Mouse (Mus musculus): ENCODE measurements around the gene Olfr539. TPM values are rescaled to one million over a fixed set of nuclear protein-coding genes. Genes with fewer than 3 reads are reported as not detected.
"Not testable (repeated sequence)": the region's sequence is repeated elsewhere in the genome, so short reads cannot be mapped to it uniquely, and the experiment has no call there.

Olfr539 gene
- 0.03 TPM in 1 of 2 replicates, not detected in the other for polyA plus RNA-seq (2015; fragmentation: Nextera tagmentation; extraction: Ambion mirVana)

GRCm38 (mm10) chr7:140659630-140660029 lies at the start of gene Olfr539:
Gene Olfr539, plus strand, starts transcription at chr7:140659930.
- no peaks in the 10 kb centered on the region for H3K27me3 ChIP-seq
- WGBS, result 77% methylated on average over 4 of the region's 4 CpGs
- ATAC-seq (ENCODE audit: insufficient number of reproducible peaks, low FRiP score, low TSS enrichment, low read depth), result no peak
- no peak within 1 kb of the TSS for H3K9ac ChIP-seq
- no peaks in the 10 kb centered on the region for H3K9me3 ChIP-seq
- no peaks in the 10 kb centered on the region for H3K36me3 ChIP-seq
- H3K4me2 ChIP-seq, result no peak within 1 kb of the TSS
- no peak within 1 kb of the TSS for H3K4me3 ChIP-seq
- no peaks in the 10 kb centered on the region for H3K4me1 ChIP-seq
- H3K27ac ChIP-seq, result no peak within 1 kb of the TSS

DNA sequence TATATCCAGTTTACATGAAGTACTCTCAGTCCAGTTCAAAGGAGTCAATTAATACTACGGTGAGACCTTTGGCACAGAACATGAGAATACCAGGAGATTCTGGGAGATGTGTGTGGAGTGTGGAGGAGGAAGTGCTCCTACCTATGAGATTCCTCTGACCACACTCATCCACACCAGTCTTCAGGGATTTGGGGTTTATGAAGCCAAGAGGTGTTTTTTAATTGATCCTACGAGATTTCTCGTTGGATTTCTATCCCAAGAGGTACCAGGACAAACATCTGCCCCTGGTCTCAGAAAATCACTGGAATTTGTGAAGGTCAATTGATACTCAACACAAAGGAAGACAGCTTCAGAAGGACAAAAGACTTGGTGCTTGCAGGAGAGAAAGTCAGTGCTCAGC lies 31.1 kb upstream of the Olfr539 start, which contains the start of gene Olfr61:
TSS of gene Olfr61 (plus strand) at position 301 of the 400 bp plus-strand sequence.
- H3K4me1 ChIP-seq; H3K27ac ChIP-seq; H3K36me3 ChIP-seq; H3K9ac ChIP-seq; H3K4me3 ChIP-seq; H3K27me3 ChIP-seq; H3K4me2 ChIP-seq; H3K9me3 ChIP-seq; ATAC-seq (ENCODE audit: insufficient number of reproducible peaks, low FRiP score, low TSS enrichment, low read depth): not testable (repeated sequence)
- WGBS, result 86% methylated on average over 3 of the region's 3 CpGs

DNA sequence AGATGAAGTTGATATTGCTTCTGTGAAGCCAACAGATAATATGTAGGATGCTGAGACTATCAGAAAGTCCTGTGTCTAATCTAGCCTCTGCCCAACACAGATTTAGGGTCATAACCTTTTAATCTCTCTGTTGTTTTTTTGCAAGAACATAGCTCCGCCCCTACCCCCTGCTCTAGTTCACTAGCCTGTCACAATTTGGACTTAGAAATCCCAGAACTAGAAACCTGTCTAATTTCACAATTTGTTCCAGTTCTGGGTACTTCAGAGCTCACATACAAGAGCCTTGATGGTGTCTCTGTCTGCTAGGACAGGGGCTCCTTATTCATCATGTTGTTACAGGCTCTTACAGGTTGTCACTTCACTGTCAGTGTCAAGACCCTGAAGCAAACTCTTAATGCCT lies 29.2 kb upstream of the Olfr539 start:
- no peak overlapping the region for H3K9ac ChIP-seq
- H3K27me3 ChIP-seq, result no peaks in the 10 kb centered on the region
- H3K36me3 ChIP-seq, result no peaks in the 10 kb centered on the region
- no peak overlapping the region for H3K4me3 ChIP-seq
- 85% methylated on average over 1 of the region's 1 CpGs for WGBS
- H3K4me2 ChIP-seq, result no peak overlapping the region
- no peaks in the 10 kb centered on the region for H3K4me1 ChIP-seq
- no peak for ATAC-seq (ENCODE audit: insufficient number of reproducible peaks, low FRiP score, low TSS enrichment, low read depth)
- H3K9me3 ChIP-seq, result no peaks in the 10 kb centered on the region
- no peak overlapping the region for H3K27ac ChIP-seq

- Histone ChIP-seq H3K4me3 (no peak within 1 kb of the TSS), H3K9ac (no peak within 1 kb of the TSS), H3K4me2 (no peak within 1 kb of the TSS), H3K4me1 (no peaks in the 10 kb centered on the region), H3K27me3 (no peaks in the 10 kb centered on the region), H3K27ac (no peak within 1 kb of the TSS), H3K36me3 (no peaks in the 10 kb centered on the region), H3K9me3 (no peaks in the 10 kb centered on the region)
- ATAC-seq (ENCODE audit: insufficient number of reproducible peaks, low FRiP score, low TSS enrichment, low read depth), result no peak
- WGBS, result 91% methylated on average over 1 of the region's 1 CpGs
Measured at GRCm38 (mm10) chr7:140646152-140646551, 13.6 kb upstream of the Olfr539 start, which contains the start of gene Olfr53. Gene Olfr53, plus strand, starts transcription at chr7:140646452.

DNA sequence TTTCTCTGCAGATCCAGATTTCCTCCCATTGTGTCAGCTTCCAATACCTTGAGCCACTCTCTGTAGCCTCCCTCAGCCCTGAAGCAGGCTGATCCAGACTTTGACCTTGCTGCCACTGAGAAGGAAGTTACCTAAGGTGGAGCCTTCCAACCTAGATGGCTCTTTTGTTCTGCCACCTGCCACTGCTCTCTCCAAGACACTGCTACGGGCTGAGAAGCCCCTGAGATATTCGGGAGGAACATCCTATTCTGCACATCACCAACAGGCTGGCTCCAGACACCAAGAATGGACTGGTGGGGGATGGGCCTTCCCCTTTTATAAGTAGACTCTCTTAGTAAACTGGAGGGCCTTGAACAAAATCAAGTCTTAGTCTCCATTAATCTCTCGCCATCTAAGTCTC lies 11.0 kb downstream of the Olfr539 start:
- H3K9me3 ChIP-seq; H3K27ac ChIP-seq; H3K4me1 ChIP-seq; ATAC-seq (ENCODE audit: insufficient number of reproducible peaks, low FRiP score, low TSS enrichment, low read depth); H3K36me3 ChIP-seq; H3K4me2 ChIP-seq; H3K4me3 ChIP-seq; H3K9ac ChIP-seq; H3K27me3 ChIP-seq: not testable (repeated sequence)
- WGBS, result 88% methylated on average over 3 of the region's 3 CpGs

GRCm38 (mm10) chr7:140675863-140676262 lies 16.1 kb downstream of the Olfr539 start:
- Histone ChIP-seq H3K36me3 (no peaks in the 10 kb centered on the region), H3K4me1 (0 out of 2 replicates have a peak, but pooled peaks cover 3% of the 10 kb centered on the region), H3K9ac (no peak overlapping the region), H3K27me3 (no peaks in the 10 kb centered on the region), H3K4me2 (no peak overlapping the region), H3K27ac (no peak overlapping the region), H3K9me3 (no peaks in the 10 kb centered on the region), H3K4me3 (no peak overlapping the region)
- ATAC-seq (ENCODE audit: insufficient number of reproducible peaks, low FRiP score, low TSS enrichment, low read depth), result no peak
- WGBS, result under 1% methylated on average over 6 of the region's 6 CpGs

DNA sequence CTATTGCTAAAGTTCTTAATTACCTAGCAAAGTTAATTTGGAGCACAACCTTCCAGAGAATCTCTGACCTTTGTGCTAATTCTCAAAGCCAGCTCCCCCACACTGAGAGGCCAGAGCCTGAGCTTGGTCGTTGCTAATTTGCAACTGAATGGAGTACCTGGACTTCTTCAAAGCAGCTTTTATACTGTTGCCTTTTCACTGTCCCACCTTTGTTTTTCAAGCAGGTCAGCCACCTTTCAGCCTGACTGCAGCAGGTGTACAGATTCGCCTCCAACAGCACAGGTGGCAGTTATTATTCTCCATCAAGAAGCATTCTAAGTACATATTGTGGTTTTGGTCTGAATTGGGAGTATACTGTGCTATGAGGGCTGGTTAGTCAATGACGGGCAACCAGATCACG lies 19.9 kb downstream of the Olfr539 start:
- 69% methylated on average over 4 of the region's 4 CpGs for WGBS
- H3K9me3 ChIP-seq; ATAC-seq (ENCODE audit: insufficient number of reproducible peaks, low FRiP score, low TSS enrichment, low read depth); H3K27ac ChIP-seq; H3K4me2 ChIP-seq; H3K9ac ChIP-seq; H3K36me3 ChIP-seq; H3K4me1 ChIP-seq; H3K4me3 ChIP-seq; H3K27me3 ChIP-seq: not testable (repeated sequence)

DNA sequence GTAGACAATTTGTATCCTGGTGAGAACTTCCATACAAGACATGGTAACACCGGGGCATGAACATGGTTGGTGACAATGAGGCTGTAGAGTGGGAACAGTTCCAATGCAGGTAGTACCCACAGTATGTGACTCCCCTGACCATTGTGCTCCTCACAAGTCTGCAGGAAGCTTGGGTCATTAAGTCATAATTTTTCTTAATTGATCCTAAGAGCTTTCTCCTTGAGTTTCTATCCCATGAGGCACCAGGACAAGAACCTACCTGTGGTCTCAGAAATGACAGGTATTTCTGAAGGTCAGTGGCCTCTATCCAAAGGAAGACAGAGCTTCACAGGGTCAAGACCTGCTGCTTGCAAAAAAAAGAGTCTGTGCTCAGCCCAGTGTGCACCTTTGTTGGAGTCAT lies 21.9 kb downstream of the Olfr539 start, which contains the start of gene Olfr45:
TSS of gene Olfr45 (plus strand) at position 301 of the 400 bp plus-strand sequence.
- Histone ChIP-seq H3K4me1 (no peaks in the 10 kb centered on the region), H3K9ac (no peak within 1 kb of the TSS), H3K27me3 (no peaks in the 10 kb centered on the region), H3K4me3 (no peak within 1 kb of the TSS), H3K9me3 (no peaks in the 10 kb centered on the region), H3K27ac (no peak within 1 kb of the TSS), H3K36me3 (no peaks in the 10 kb centered on the region), H3K4me2 (no peak within 1 kb of the TSS)
- ATAC-seq (ENCODE audit: insufficient number of reproducible peaks, low FRiP score, low TSS enrichment, low read depth), result no peak
- WGBS, result 79% methylated on average over 1 of the region's 1 CpGs

DNA sequence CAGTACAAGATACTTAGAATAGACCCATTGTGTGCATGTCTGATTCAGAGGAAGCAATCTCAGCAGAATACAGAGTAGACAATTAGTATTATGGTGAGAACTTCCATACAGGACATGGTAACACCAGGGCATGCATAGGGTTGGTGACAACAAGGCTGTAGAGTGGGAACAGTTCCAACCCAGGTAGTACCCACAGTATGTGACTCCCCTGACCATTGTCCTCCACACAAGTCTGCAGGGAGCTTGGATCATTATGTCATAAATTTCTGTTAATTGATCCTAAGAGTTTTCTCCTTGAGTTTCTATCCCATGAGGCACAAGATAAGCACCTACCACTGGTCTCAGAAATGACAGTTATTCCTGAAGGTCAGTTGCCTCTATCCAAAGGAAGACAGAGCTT lies 37.2 kb downstream of the Olfr539 start, which contains the start of gene Olfr541:
TSS of gene Olfr541 (plus strand) at position 301 of the 400 bp plus-strand sequence.
- no peaks in the 10 kb centered on the region for H3K36me3 ChIP-seq

DNA sequence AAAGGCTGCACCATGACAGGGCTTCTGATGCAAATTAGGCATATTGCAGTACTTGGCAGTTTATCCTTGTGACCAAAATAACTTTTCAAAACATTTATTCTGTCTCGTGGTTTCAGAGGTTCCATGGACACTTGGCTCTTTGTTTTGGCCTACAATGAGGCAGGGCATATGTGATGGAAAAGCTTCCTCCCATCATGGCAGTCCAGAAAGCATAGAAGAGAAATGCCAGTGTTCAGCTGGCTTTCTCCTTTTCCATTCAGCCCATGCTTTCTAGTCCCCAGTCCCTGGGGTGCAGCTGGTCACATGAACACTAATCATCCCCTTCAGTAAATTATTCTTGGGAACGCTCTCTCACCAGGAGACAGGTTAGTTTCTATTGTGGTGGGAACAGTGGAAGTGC lies 46.6 kb downstream of the Olfr539 start:
- Histone ChIP-seq H3K4me3 (no peak overlapping the region), H3K4me1 (no peaks in the 10 kb centered on the region), H3K27me3 (no peaks in the 10 kb centered on the region), H3K9ac (no peak overlapping the region), H3K36me3 (no peaks in the 10 kb centered on the region), H3K9me3 (no peaks in the 10 kb centered on the region), H3K4me2 (no peak overlapping the region), H3K27ac (no peak overlapping the region)
- 76% methylated on average over 2 of the region's 2 CpGs for WGBS
- ATAC-seq (ENCODE audit: insufficient number of reproducible peaks, low FRiP score, low TSS enrichment, low read depth), result no peak

More for the DNA sequence above, 37.2 kb downstream of the Olfr539 start, which contains the start of gene Olfr541:
- ATAC-seq (ENCODE audit: insufficient number of reproducible peaks, low FRiP score, low TSS enrichment, low read depth), result no peak
- Histone ChIP-seq H3K27me3 (no peaks in the 10 kb centered on the region), H3K9me3 (no peaks in the 10 kb centered on the region), H3K4me3 (no peak within 1 kb of the TSS), H3K27ac (no peak within 1 kb of the TSS), H3K4me2 (no peak within 1 kb of the TSS), H3K4me1 (no peaks in the 10 kb centered on the region), H3K9ac (no peak within 1 kb of the TSS)

- H3K36me3 ChIP-seq, result no peaks in the 10 kb centered on the region
- no peak overlapping the region for H3K4me3 ChIP-seq
- H3K27ac ChIP-seq, result no peak overlapping the region
- H3K4me2 ChIP-seq, result no peak overlapping the region
- ATAC-seq (ENCODE audit: insufficient number of reproducible peaks, low FRiP score, low TSS enrichment, low read depth), result no peak
- no peak overlapping the region for H3K9ac ChIP-seq
- H3K27me3 ChIP-seq, result no peaks in the 10 kb centered on the region
- no peaks in the 10 kb centered on the region for H3K9me3 ChIP-seq
- no peaks in the 10 kb centered on the region for H3K4me1 ChIP-seq
- WGBS, result 81% methylated on average over 6 of the region's 6 CpGs
Measured at GRCm38 (mm10) chr7:140707536-140708284, 48.0 kb downstream of the Olfr539 start.

DNA sequence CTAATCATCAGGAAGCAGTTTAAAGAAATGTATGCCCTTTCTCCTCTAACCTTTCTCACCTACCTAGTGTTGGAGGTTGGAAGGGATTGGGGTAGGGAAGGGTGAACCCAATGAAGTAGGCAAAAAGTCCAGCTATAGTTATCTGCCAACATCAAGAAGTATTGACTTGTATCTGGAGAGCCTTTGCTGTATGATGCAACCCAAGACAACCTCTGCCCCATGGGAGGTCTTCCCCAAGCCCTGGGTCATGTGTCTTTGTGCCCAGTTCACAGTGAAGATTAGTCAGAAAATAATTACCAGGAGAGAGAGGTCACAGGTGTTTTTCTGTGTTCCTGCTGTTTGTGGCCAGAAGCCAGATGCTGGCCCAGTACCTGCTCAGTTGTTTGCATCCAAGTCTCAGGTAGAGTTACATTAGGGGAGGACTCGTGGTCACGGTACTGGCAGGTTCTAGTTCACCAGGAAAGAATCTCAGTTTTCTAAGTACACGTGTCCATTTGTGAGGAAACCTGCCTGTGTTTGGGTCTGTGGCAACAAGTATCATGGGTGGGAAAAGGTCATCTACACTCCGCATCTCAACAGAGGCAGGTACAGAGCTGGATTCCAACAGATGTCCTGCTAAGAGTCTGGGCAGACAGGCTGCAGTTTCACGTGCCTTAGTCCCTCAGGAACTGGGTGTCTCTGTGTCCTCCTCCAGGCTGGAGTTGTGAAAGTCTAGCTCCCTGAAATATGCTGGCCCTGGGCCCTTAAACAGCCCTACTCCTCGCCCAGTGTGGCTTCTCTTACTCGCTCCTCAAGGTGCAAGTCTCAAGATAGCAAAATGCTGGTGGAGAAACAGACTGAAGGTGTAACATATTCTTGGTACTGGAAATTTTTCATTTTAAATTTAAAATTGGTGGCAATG lies 57.7 kb downstream of the Olfr539 start:
- no peaks in the 10 kb centered on the region for H3K4me1 ChIP-seq

More for the DNA sequence above, 57.7 kb downstream of the Olfr539 start:
- Histone ChIP-seq H3K36me3 (no peaks in the 10 kb centered on the region), H3K27ac (no peak overlapping the region), H3K9ac (no peak overlapping the region), H3K4me3 (no peak overlapping the region), H3K9me3 (no peaks in the 10 kb centered on the region), H3K4me2 (no peak overlapping the region), H3K27me3 (no peaks in the 10 kb centered on the region)
- 80% methylated on average over 7 of the region's 7 CpGs for WGBS
- no peak for ATAC-seq (ENCODE audit: insufficient number of reproducible peaks, low FRiP score, low TSS enrichment, low read depth)

Measured in limb, embryonic 15.5 days (tissue).